Mouse (Mus musculus): ENCODE data around the gene Tvp23b. TPM values are rescaled to one million over a fixed set of nuclear protein-coding genes. Genes with fewer than 3 reads are reported as not detected.

Tvp23b gene
- total RNA-seq, 2 experiments from 2014 or later: 4.8 to 5.4 TPM

- no peak for DNase-seq (ENCODE audit: low spot score)
These were observed 60.9 kb downstream of the Tvp23b start for GRCm38 (mm10) chr11:62940176-62940575.

- DNase-seq (ENCODE audit: low spot score): no peak
These were observed 64.3 kb downstream of the Tvp23b start for GRCm38 (mm10) chr11:62943538-62943937.

- no peak for DNase-seq (ENCODE audit: low spot score)
These were observed 66.3 kb downstream of the Tvp23b start for GRCm38 (mm10) chr11:62945514-62945913.

- no peak for DNase-seq (ENCODE audit: low spot score)
These were observed 70.3 kb downstream of the Tvp23b start for GRCm38 (mm10) chr11:62949548-62949947.

- no peak for DNase-seq (ENCODE audit: low spot score)
These were observed 71.8 kb downstream of the Tvp23b start, which contains the start of gene Cdrt4 for GRCm38 (mm10) chr11:62951012-62951411. TSS of gene Cdrt4 (plus strand) at chr11:62951193.

- no peak for DNase-seq (ENCODE audit: low spot score)
These were observed 75.5 kb downstream of the Tvp23b start for GRCm38 (mm10) chr11:62954766-62955165.

GRCm38 (mm10) chr11:62955186-62955585, 75.9 kb downstream of the Tvp23b start:
- DNase-seq (ENCODE audit: low spot score): no peak

- no peak for DNase-seq (ENCODE audit: low spot score)
These were observed 76.5 kb downstream of the Tvp23b start for GRCm38 (mm10) chr11:62955776-62956175.

- no peak for DNase-seq (ENCODE audit: low spot score)
These were observed 78.4 kb downstream of the Tvp23b start for GRCm38 (mm10) chr11:62957626-62958180.

- no peak for DNase-seq (ENCODE audit: low spot score)
These were observed 84.0 kb downstream of the Tvp23b start for GRCm38 (mm10) chr11:62963292-62963691.

GRCm38 (mm10) chr11:62966424-62966764, 87.1 kb downstream of the Tvp23b start:
- DNase-seq (ENCODE audit: low spot score): no peak

Other genes with a start within 250 kb of the Tvp23b start
- gene Lrrc75a, start 230.9 kb upstream of the Tvp23b start, total RNA-seq (2021): 1 to 10 TPM; 3.2 to 3.5 TPM
- 1 to 10 TPM; 3.3 to 3.6 TPM for gene Mmgt2, start 230.8 kb upstream of the Tvp23b start, total RNA-seq (2021)
- gene Zfp287, start 147.6 kb upstream of the Tvp23b start, total RNA-seq (2021): 1 to 10 TPM in 1 of 2 experiments, under 1 TPM in 1; 0.96 to 1.3 TPM
- gene Gm10428, start 126.4 kb upstream of the Tvp23b start, total RNA-seq (2021): not detected
- gene Zfp286, start 90.0 kb upstream of the Tvp23b start, total RNA-seq (2021): 1 to 10 TPM; 1.1 to 1.4 TPM
- 10 to 100 TPM; 27.1 to 30.2 TPM for gene Trim16, start 59.2 kb upstream of the Tvp23b start, total RNA-seq (2021)
- under 1 TPM; 0.07 to 0.19 TPM for gene Fbxw10, start 32.4 kb upstream of the Tvp23b start, total RNA-seq (2021)
- gene Cdrt4, start 71.7 kb downstream of the Tvp23b start, total RNA-seq (2021): not detected
- not detected for gene Tekt3, start 182.2 kb downstream of the Tvp23b start, total RNA-seq (2021)
- gene Pmp22, start 249.5 kb downstream of the Tvp23b start, total RNA-seq (2021): 10 to 100 TPM; 29.9 to 33.8 TPM

All from gastrocnemius, adult 18-20 months (tissue).